Mouse (Mus musculus): ENCODE results near the gene Nudt2. TPM values are rescaled to one million over a fixed set of nuclear protein-coding genes. Genes with fewer than 3 reads are reported as not detected.

The Nudt2 gene
- polyA plus RNA-seq, 1 experiment from 2014 or later, result 68.3 TPM

- Histone ChIP-seq H3K4me3 (peak overlapping the region; percentile 36), H3K4me2 (peak overlapping the region; percentile 57), H3K36me3 (no peaks in the 10 kb centered on the region), H3K27ac (replicated peaks) (no peak overlapping the region), H3K9me3 (no peaks in the 10 kb centered on the region), H3K27me3 (peaks cover 47% of the 10 kb centered on the region), H3K9ac (no peak overlapping the region), H3K4me1 (replicated peaks) (peaks cover 31% of the 10 kb centered on the region)
- ATAC-seq (ENCODE audit: low FRiP score, low read depth), result no peak
- 56% methylated on average over 5 of the region's 5 CpGs for WGBS
Observed at GRCm38 (mm10) chr4:41497046-41497445, 32.1 kb downstream of the Nudt2 start.

- no peak for ATAC-seq (ENCODE audit: low FRiP score, low read depth)
- Histone ChIP-seq H3K27ac (replicated peaks) (no peak overlapping the region), H3K9me3 (no peaks in the 10 kb centered on the region), H3K9ac (no peak overlapping the region; the same call in 1 of the 2 replicates), H3K4me1 (replicated peaks) (peaks cover 36% of the 10 kb centered on the region), H3K4me3 (peak overlapping the region; percentile 36), H3K4me2 (peak overlapping the region; percentile 57), H3K36me3 (no peaks in the 10 kb centered on the region), H3K27me3 (peaks cover 47% of the 10 kb centered on the region)
- WGBS, result 5% methylated on average over 34 of the region's 34 CpGs
Observed at GRCm38 (mm10) chr4:41497579-41497978, 32.6 kb downstream of the Nudt2 start.

GRCm38 (mm10) chr4:41497995-41498845, 33.3 kb downstream of the Nudt2 start:
- Histone ChIP-seq H3K4me3 (peak overlapping the region; percentile 36), H3K27me3 (peaks cover 47% of the 10 kb centered on the region), H3K9ac (no peak overlapping the region; the same call in 1 of the 2 replicates), H3K4me2 (peak overlapping the region; percentile 57), H3K36me3 (no peaks in the 10 kb centered on the region), H3K4me1 (replicated peaks) (peaks cover 43% of the 10 kb centered on the region), H3K9me3 (no peaks in the 10 kb centered on the region), H3K27ac (replicated peaks) (no peak overlapping the region)
- no peak for ATAC-seq (ENCODE audit: low FRiP score, low read depth)
- 12% methylated on average over 72 of the region's 72 CpGs for WGBS

GRCm38 (mm10) chr4:41498921-41499391, 34.0 kb downstream of the Nudt2 start:
- peak overlapping the region; percentile 22 for H3K9ac ChIP-seq
- H3K27ac ChIP-seq (replicated peaks), result no peak overlapping the region
- peak overlapping the region; percentile 57 for H3K4me2 ChIP-seq
- peaks cover 47% of the 10 kb centered on the region for H3K27me3 ChIP-seq
- H3K36me3 ChIP-seq, result no peaks in the 10 kb centered on the region
- no peaks in the 10 kb centered on the region for H3K9me3 ChIP-seq
- H3K4me1 ChIP-seq (replicated peaks), result peaks cover 46% of the 10 kb centered on the region
- peak overlapping the region; percentile 36 for H3K4me3 ChIP-seq
- 10% methylated on average over 43 of the region's 43 CpGs for WGBS
- no peak for ATAC-seq (ENCODE audit: low FRiP score, low read depth)

GRCm38 (mm10) chr4:41499619-41500018, 34.7 kb downstream of the Nudt2 start:
- Histone ChIP-seq H3K4me2 (peak overlapping the region; percentile 57; the same call in 1 of the 2 replicates), H3K27ac (replicated peaks) (no peak overlapping the region), H3K4me1 (replicated peaks) (peaks cover 46% of the 10 kb centered on the region)

GRCm38 (mm10) chr4:41500787-41501186, 35.8 kb downstream of the Nudt2 start:
- Histone ChIP-seq H3K27me3 (peaks cover 47% of the 10 kb centered on the region), H3K4me3 (no peak overlapping the region), H3K9ac (no peak overlapping the region), H3K36me3 (no peaks in the 10 kb centered on the region), H3K9me3 (no peaks in the 10 kb centered on the region), H3K4me1 (replicated peaks) (peaks cover 46% of the 10 kb centered on the region), H3K27ac (replicated peaks) (no peak overlapping the region), H3K4me2 (no peak overlapping the region)
- no peak for ATAC-seq (ENCODE audit: low FRiP score, low read depth)
- WGBS, result 67% methylated on average over 4 of the region's 4 CpGs

More at GRCm38 (mm10) chr4:41499619-41500018, 34.7 kb downstream of the Nudt2 start:
- Histone ChIP-seq H3K36me3 (no peaks in the 10 kb centered on the region), H3K9me3 (no peaks in the 10 kb centered on the region), H3K4me3 (no peak overlapping the region; the same call in 1 of the 2 replicates), H3K27me3 (peaks cover 47% of the 10 kb centered on the region), H3K9ac (no peak overlapping the region)
- ATAC-seq (ENCODE audit: low FRiP score, low read depth), result no peak
- WGBS, result 58% methylated on average over 8 of the region's 8 CpGs

GRCm38 (mm10) chr4:41502171-41502940, 37.4 kb downstream of the Nudt2 start:
- Histone ChIP-seq H3K9ac (peak overlapping the region; percentile 28), H3K4me3 (peak overlapping the region; percentile 39), H3K9me3 (no peaks in the 10 kb centered on the region), H3K36me3 (no peaks in the 10 kb centered on the region), H3K27ac (replicated peaks) (peak overlapping the region; percentile 54), H3K4me1 (replicated peaks) (peaks cover 53% of the 10 kb centered on the region), H3K27me3 (peaks cover 34% of the 10 kb centered on the region), H3K4me2 (peak overlapping the region; percentile 58)
- WGBS, result 14% methylated on average over 20 of the region's 20 CpGs
- peak; percentile 3 for ATAC-seq (ENCODE audit: low FRiP score, low read depth)

GRCm38 (mm10) chr4:41502986-41503412, 38.0 kb downstream of the Nudt2 start, which contains the start of gene AI464131:
Gene AI464131, minus strand, starts transcription at chr4:41503076.
- peak within 1 kb of the TSS; percentile 58 for H3K4me2 ChIP-seq
- no peaks in the 10 kb centered on the region for H3K9me3 ChIP-seq
- H3K9ac ChIP-seq, result peak within 1 kb of the TSS; percentile 28
- H3K27ac ChIP-seq (replicated peaks), result peak within 1 kb of the TSS; percentile 54
- peak within 1 kb of the TSS; percentile 39 for H3K4me3 ChIP-seq
- peak; percentile 86 for ATAC-seq (ENCODE audit: low FRiP score, low read depth)
- peaks cover 53% of the 10 kb centered on the region for H3K4me1 ChIP-seq (replicated peaks)
- WGBS, result 2% methylated on average over 17 of the region's 18 CpGs
- no peaks in the 10 kb centered on the region for H3K36me3 ChIP-seq
- peaks cover 32% of the 10 kb centered on the region for H3K27me3 ChIP-seq

- H3K4me3 ChIP-seq, result no peak overlapping the region
- peaks cover 22% of the 10 kb centered on the region for H3K27me3 ChIP-seq
- H3K36me3 ChIP-seq, result no peaks in the 10 kb centered on the region
- 67% methylated on average over 5 of the region's 5 CpGs for WGBS
- peaks cover 41% of the 10 kb centered on the region for H3K4me1 ChIP-seq (replicated peaks)
- H3K9me3 ChIP-seq, result no peaks in the 10 kb centered on the region
- no peak for ATAC-seq (ENCODE audit: low FRiP score, low read depth)
- H3K9ac ChIP-seq, result no peak overlapping the region
- no peak overlapping the region for H3K27ac ChIP-seq (replicated peaks)
- H3K4me2 ChIP-seq, result no peak overlapping the region
Observed at GRCm38 (mm10) chr4:41504325-41504724, 39.4 kb downstream of the Nudt2 start.

- Histone ChIP-seq H3K4me3 (no peak overlapping the region), H3K4me1 (replicated peaks) (peaks cover 40% of the 10 kb centered on the region), H3K36me3 (no peaks in the 10 kb centered on the region), H3K9me3 (no peaks in the 10 kb centered on the region), H3K27ac (replicated peaks) (no peak overlapping the region), H3K27me3 (peaks cover 14% of the 10 kb centered on the region), H3K4me2 (no peak overlapping the region), H3K9ac (no peak overlapping the region)
- 55% methylated on average over 11 of the region's 11 CpGs for WGBS
- no peak for ATAC-seq (ENCODE audit: low FRiP score, low read depth)
Observed at GRCm38 (mm10) chr4:41505131-41505551, 40.2 kb downstream of the Nudt2 start.

GRCm38 (mm10) chr4:41506156-41506555, 41.2 kb downstream of the Nudt2 start:
- H3K4me1 ChIP-seq (replicated peaks), result peaks cover 40% of the 10 kb centered on the region
- H3K9me3 ChIP-seq, result no peaks in the 10 kb centered on the region
- peak overlapping the region; percentile 47; the same call in 1 of the 2 replicates for H3K4me3 ChIP-seq
- H3K9ac ChIP-seq, result no peak overlapping the region
- peaks cover 4% of the 10 kb centered on the region; the same call in 1 of the 2 replicates for H3K27me3 ChIP-seq
- H3K36me3 ChIP-seq, result no peaks in the 10 kb centered on the region
- no peak for ATAC-seq (ENCODE audit: low FRiP score, low read depth)
- peak overlapping the region; percentile 70; the same call in 1 of the 2 replicates for H3K27ac ChIP-seq (replicated peaks)
- H3K4me2 ChIP-seq, result peak overlapping the region; percentile 74
- WGBS, result 11% methylated on average over 13 of the region's 13 CpGs

All from hindbrain, embryonic 15.5 days (tissue).